Mouse (Mus musculus) spleen, postnatal 36 days (tissue): ENCODE results near the gene Ccnc.
A peak's percentile ranks its signal among the peaks of the same experiment; 100 is the strongest.

Experiments
- DNase-seq, 2 experiments: peaks; one replicate each; pipeline ENCODE4 v3.0.0; 2022; ENCODE audit warnings: low spot score in 2 of 2, mixed read lengths in 1 of 2

Ccnc gene

DNA sequence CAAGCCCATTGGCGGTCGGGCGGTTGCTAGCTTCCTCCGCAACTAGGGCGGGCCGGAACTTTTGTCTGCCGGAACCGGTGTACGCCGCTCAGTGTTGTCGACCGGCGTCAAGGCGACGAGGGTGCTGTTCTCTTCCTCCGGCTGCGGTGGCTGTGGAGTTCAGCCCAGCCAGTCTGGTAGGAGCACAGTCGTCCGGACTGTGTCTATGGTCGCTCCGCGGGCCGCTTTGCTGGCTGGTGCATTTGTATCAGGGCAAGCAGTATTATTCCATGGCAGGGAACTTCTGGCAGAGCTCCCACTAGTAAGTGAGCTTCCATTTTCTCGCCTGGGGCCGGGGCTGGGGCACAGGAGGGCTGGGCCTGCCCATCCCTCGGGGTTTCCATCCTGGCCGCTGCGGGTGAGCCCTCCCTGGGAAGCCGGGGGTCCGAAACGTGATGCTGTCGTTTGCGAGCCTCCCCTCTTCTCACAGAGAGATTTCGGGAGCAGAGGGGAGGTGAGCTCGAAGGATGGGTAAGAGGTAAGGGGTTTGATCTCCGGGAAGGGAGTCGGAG lies at the start of gene Ccnc:
Ccnc (plus strand) TSS at position 87 of the 551 bp plus-strand sequence.
- DNase-seq: peak; percentile 88

DNA sequence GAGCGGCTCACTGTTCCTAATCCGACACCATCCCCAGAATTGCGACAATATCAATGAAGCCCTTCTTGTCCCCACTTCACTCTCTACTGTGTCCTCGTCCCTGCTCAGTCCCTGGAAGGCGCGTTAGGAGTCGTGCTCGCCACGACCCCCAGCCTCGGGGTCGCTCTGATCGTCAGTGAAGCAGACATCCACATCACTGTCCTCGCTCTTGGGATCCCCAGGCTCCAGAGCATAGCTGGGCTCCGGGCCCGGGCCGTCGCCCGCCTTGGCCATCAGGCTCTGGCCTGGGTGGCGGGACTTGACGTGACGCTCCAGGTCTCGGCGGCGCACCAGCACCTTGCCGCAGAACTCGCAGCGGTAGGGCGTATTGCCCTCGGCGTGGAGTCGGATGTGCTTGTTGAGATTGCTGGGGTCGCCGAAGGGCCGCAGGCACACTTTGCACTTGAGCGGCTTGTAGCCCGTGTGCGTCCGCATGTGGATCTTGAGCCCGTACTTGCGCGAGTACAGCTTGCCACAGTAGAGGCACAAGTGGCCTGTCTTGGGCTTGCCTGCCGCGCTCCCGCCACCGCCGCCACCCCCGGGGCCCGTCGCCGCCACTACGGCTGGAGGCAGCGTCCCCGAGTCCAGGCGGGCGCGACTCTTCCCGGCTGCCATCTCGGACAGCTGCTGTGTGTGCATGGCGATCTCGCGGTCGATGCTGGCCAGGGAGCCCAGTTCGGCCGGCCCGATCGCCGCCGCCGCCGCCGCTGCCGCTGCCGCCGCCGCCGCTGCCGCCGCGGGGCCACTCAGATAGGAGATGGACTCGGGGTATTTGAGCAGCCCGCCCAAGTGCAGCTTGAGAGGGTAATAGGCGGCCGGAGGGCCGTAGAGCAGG lies 49.2 kb upstream of the Ccnc start:
- DNase-seq: no peak

DNA sequence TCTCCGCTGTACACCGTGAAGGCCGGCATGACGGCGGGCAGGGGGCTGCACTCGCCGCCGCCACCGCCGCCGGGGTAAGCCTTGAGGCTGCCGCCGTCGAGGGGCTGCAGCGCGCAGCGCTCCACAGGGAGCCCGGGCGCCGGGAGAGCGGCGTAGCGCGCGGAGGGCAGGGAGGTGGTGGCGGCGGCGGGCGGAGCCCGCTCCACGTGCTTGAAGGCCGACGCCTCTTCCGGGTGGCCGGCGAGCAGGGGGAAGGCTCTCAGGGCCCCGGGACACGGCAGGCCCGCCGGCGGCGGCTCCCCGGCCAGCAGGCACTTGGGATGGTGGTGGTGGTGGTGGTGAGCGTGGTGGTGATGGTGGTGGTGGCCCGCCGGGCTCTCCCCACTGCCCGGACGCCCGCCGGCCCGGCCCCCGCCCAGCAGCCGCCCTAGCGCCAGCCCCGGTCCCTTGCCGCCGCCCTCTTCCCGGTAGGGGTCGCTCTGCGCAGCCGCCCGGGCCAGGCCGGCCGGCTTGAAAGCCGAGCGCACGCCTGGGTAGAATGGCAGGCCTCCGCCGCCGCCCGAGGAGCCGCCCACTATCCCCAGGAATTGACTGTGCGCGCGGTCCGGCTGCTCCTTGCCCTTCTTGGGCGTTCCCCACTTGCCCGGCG lies 48.4 kb upstream of the Ccnc start:
- no peak for DNase-seq

DNA sequence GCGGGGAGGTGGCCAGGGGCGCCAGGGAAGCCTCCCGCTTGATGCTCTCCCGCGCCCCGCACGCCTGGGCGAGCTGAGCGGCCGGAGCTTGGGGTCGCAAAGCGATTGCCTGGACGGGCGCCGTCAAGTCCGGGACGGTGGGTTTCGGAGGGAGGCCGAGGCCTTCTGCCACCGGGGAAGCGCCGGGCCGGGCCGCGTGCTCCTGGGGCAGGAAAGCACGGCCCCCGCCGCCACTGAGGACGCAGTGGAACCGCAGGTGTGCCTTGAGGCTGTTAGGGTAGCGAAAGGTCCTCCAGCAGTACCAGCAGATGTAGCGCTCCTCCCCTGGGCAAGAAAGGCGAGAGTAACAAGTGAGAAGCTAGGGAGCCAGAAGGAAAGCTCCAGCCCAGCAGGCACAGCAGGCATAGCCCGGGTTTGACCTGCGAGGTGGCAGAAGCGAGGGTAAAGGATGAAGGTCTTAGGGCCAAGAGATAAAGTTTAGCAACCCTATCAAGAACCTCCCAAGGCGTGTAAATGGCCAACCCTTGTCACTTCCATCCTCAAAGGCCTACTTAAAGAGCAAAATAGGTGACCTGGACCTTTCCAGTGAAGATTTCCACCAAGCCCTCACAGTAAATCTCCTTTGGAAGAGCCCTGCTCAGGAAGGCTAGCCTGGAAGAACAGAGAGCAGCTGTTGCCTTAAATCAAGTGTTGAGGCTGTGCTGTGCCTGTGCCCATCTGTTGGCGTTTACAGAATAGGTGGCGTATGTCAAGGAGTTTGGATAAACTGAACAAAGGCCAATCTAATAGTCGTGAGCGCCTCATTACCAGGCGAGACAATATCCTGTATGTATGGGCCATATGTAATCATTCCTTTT lies 47.6 kb upstream of the Ccnc start:
- DNase-seq: no peak

DNA sequence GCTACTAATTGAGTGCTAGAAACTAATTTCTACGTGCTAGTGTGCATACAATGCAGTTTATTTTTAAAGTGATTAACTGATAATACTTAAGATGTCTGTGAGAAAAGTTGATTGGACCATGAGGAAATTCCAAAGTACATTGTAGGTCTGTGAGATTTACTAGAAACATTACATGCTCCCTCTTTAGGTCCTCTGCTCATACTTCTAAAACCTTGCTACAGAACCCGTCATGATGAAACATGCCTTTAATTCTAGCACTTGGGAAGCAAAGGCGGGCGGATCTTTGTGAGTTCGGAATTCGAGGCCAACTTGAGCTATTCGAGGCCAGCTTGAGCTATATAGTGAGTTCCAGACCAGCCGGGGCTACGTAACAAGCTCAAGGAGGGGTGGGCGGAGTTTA lies 46.5 kb upstream of the Ccnc start:
- DNase-seq: no peak

DNA sequence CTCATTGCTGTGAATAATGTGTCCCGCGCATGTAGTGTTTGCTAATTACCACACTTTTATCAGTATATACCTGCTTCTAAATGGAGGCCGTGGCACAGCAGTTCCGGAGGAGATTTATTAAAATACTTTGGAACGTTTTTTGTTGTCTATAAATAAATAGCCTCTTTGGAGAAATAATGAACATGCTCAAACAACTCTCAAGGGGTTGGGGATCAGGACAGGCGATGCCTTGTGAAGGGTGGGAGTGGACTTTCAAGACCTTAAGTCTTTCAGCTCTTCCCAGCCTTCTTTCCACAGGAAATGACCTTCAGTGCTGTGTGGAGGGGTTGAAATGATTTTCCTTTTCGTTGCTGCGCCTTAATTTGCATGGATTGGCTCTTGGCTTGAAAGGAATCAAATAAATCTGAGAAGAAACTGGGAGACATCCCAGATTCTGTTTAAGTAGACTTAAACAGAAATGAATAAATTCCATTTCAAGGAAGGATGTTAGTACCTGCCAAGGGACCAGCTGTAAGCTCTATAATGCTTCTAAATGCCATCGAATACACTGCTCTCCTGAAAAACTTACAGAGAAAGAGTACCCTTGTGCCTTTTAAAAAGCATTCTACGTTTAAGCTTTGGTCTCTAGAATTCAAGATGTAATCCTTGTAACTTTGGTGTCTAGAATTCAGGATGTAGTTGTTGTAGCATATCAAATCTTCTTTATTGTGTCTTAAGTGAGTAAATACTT lies 44.9 kb upstream of the Ccnc start:
- no peak for DNase-seq

DNA sequence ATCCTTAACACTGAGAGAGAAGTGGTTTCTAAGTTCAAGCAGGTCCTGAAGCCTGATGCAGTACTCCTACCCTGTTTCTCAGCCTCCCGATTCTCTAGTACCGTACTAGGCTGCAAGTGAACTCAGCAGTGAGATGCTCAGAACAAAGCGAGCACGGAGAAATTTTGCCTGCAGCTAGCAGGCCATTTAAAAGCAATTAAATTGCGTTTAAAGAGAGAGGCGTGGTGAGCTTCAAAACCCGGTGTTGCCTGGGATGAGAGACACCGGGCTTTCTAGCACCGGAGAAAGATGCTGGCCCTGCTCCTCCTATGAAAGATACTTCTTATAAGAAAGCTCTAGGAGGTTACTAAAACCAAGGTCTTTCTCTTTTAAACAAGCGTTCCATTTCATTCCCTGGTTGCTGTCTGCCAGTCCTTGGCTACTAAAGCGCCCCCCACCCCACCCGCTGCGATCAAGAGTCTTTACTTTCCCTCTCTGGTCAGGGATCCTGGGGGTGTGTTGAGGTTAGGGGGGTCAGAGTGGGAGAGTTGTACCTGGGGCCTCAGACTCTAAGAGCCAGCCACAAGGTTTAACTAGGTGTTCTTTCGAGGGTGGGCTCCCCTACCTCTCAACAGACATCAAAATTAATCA lies 43.0 kb upstream of the Ccnc start:
- DNase-seq: no peak

DNA sequence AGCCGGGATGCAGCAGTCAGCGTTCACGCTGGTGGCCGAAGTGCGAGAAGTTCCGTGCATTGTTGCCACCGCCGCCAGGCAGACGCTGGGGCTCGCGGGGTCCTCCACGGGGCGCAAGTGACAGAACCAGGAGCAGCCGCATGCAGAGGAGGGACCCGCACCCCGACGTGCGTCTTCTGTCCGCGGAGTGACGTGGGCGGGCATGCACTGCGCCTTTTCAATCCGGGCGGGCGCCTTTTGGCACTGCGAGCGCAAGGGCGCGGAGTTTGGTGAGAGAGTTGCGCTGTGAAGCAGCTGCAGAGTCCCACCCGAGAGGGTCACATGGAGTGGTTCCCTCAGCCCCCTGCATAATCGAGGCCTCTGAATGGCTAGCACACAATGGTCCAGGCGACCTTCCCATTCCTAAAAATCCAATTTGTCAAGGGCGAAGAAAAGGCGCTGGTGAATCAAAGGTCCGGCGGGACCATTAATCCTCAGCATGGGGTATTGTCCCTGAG lies 41.9 kb upstream of the Ccnc start, which contains the start of gene Prdm13:
Prdm13 (minus strand) TSS at position 369 of the 497 bp plus-strand sequence.
- DNase-seq: no peak

DNA sequence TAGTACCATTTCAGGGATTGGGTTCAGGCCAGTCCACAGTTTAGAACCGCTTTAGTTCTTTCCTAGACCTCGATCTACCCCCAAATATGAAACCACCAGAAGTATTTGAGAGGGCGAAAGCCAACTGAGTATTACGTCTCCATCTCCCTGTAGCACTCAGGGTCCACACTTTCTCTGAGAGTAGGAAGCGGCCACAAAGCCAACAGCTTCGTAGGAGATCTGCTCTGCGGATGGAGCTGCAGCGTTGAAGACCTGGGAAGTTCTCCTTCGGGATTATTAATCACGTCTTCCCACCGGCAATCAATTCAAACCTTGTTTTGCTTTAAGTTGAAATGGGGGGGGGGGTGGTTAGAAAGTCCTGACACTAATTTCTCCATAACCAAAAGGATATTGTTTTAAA lies 41.1 kb upstream of the Ccnc start:
- DNase-seq: no peak

DNA sequence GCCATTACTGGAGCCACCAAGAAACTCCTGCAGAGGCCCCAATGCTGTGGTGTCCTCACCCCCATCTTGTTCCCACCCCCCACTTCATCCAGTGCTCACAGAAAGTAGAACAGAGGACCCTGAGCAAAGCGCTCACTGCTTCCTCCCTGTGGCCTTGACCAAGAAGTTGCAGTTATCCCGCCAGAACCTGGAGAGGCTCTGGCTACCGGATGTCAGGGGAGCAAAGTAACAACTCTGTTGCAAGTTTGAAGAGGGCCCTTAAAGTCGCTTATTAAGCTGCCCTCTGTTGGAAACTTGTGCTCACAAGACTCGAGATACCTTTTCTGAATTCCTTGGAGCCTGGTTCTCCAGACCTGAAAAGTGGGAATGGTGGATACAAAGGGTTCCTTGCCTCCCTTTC lies 40.6 kb upstream of the Ccnc start:
- no peak for DNase-seq

DNA sequence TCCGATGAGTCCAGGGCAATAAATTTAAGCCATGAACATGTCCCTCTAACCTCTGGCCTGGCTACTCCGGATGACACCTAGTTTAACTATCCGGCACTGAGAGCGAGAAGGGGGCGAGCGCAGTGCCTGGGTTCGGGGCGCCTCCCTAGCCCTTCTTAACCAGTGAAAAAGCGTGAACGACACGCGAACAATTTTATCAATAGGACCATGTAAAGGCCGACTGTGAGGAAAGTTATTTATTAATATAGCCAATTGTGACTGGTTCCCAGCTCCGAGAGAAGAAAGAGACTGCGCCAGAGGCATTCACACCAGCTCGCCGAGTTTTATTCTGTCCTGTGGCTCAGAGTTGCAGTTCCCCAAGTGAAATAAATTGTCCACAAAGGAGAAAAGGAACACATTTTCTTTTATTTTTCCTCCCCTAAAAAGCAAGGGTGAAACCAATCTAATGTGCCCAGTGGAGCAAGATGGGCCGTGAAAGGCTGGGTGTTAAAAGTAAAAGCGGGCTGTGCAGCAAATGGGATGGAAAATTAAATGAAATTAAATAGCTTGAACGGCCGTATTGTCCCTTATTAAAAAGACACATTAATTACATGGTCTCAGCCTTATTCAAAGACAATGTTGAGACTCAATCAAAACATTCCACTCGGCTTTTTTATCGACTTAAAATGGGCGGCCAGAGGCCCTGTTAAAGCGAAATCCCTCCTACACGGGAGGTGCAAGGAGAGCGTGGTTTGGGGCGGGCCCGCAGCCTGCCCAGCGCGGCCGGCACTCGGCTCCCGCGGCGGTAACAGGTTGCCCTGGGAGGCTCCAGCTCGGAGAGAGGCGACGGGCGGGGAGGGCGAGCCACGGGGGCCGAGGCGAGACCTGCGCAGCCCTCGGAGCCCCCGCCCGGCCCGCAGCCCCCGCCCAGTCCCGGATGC lies 39.5 kb upstream of the Ccnc start:
- DNase-seq: no peak

DNA sequence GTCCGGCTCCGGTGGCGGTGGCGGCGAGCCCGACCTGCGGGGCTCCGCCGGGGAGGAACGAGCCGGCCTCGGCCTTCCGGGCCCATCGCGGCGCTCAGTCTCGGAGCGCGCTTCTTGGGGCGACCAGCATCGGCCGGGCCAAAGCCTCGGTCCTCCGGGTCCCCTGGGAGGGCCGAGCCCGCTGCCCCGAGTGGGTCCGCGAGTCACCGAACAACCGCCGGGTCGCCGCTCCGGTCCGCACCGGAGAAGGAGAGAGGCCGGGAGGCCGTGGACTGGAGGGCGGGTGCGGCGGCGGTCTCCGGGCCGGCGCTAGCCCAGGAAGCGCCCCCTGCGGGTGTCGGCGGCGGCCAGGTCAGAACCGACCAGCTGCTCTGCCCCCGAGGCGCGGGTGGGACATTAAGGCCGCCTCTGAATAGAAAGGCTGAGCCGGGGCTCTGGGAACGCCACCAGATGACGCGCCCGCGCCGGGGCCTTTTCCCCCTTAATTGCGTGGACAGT lies 38.7 kb upstream of the Ccnc start:
- DNase-seq: no peak

DNA sequence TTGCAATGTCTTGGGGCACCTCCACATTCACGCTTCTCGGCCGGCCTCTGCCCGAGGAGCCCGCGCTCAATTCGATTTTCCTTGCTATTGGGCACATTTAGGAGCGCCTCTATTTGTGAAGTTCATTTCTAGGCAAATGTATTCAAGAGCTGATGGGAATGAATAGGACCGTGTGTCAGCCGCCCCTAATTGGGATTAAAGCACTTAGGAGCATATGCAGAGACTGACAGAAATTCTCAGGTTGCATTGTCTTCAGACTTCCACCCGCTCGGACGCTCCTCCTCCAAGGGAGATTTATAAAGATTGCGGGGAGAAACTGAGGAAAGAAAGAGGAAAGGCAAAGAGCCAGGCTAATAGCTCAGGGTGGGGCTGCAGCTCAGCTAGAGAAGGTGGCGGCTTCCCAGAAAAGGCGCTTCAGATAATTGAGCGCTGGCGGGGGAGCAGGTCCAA lies 38.0 kb upstream of the Ccnc start:
- no peak for DNase-seq

DNA sequence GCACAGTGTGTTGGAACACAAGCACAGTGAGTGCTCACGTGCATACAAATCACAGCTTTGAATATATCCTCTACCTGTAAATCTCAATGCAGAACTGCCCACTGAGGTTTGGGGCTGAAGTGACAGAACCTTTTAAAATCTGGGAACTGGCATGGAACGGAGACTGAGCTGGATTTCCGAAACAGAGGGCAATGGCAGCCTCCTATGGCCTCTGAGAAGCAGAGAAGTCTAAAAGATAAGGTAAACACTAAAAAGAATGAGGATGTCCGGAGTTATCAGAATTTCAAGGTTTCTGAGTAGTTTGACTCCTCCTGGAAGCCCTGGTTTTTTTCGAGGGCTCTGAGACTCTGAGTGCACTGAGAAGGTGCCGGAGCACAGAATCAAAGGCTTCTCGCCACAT lies 37.3 kb upstream of the Ccnc start:
- no peak for DNase-seq

DNA sequence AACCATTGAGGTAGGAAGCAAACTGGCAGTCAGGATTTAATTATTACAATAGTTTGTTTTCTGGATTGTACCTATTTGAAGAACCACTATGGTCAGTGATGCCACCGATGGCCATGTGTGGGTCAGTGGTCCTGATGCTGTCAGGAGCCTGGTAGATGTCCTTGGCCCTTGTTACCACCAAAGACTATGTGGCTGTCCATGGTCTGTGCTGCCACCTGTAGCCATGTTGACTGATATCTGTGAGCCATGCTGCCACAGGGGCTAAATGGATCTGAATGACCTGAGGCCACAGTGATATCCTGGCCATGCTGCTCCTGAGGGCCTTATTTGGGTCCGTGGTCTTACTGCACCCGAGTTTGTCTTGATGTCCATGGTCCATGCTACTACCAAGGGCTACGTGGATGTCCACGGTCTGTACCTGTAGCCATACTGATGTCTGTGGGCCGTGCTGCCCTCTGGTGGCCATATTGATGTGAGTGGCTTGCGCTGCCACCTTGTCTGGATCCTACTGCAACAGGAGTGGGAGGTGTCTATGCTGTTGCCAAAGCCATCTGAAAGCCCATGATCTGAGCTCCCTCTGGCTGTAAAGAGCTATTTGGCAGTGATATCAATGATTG lies 31.8 kb upstream of the Ccnc start:
- DNase-seq: peak; percentile 27 to 33

DNA sequence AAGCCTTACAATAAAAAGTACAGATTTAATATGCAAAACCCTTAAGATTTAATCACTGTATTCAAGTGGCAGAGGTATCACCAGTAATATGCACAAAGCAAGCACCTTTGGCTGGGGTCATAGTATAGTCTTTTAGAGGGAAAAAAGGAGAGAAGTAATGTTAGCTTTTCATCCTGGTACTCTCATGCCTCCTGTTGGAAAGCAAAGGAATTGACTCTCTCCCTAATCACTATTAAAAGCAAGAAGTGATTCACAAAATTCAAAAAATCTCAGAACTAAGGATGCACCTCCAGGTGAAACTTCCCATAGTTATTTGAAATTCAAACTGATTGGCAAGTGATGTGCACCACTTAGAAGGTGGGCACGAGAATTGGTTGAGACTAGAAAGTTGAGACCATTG lies 22.5 kb upstream of the Ccnc start:
- no peak for DNase-seq

DNA sequence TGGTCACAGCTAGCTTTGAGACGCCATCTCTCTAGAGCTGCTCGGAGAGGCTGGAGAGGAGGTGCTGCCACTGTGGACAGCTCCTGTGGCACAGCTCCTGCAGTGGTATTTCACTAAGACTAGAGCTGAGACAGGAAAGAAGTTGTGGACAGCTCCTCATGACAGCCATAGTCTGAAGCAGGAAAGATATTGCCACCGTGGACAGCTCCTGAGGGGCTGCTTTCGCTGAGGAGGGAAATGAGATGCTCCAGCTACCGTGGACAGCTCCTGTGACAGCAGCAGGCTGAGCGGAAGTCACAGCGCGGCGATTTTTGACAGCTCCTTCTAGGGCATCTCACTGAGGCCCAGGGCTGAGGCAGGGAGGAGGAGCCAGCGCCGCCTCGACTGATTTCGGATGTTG lies 15.4 kb upstream of the Ccnc start:
- DNase-seq: peak; percentile 56 to 58

DNA sequence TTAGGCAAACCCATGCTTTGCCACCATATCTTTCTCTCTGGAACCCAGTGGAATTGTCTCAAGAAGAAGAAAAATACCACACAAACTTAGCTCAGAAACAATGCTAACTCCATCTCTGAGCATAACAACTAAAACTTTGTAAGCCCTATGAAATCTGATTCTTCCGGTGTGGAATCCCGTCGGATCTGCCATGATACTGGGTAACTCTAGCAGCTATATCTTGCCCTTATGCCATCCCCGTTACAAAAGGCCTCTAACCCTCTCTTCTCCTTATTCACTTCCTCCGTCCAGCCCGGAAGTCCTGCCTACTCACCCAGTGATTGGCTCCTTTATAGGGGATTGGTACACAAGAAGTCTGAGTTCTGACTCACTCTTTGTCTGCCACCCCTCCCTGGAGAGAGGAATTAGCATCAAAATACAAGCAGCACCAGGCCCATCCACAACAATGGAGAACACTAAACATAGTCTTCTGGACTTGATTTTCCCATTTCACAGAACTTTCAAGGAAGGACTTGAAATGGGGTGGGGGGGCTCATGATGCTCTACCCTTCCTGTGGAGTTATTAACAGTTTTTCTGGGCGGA lies 4.7 kb upstream of the Ccnc start:
- no peak for DNase-seq
